Mouse (Mus musculus) urinary bladder, postnatal 36 days (tissue): Measurements from ENCODE around the gene Disp1.

Experiments used
- DNase-seq, 2 experiments: peaks; one replicate each; pipeline ENCODE4 v3.0.0; 2022; ENCODE audit warnings: low spot score in 2 of 2, mixed read lengths in 1 of 2

Gene Disp1

DNA sequence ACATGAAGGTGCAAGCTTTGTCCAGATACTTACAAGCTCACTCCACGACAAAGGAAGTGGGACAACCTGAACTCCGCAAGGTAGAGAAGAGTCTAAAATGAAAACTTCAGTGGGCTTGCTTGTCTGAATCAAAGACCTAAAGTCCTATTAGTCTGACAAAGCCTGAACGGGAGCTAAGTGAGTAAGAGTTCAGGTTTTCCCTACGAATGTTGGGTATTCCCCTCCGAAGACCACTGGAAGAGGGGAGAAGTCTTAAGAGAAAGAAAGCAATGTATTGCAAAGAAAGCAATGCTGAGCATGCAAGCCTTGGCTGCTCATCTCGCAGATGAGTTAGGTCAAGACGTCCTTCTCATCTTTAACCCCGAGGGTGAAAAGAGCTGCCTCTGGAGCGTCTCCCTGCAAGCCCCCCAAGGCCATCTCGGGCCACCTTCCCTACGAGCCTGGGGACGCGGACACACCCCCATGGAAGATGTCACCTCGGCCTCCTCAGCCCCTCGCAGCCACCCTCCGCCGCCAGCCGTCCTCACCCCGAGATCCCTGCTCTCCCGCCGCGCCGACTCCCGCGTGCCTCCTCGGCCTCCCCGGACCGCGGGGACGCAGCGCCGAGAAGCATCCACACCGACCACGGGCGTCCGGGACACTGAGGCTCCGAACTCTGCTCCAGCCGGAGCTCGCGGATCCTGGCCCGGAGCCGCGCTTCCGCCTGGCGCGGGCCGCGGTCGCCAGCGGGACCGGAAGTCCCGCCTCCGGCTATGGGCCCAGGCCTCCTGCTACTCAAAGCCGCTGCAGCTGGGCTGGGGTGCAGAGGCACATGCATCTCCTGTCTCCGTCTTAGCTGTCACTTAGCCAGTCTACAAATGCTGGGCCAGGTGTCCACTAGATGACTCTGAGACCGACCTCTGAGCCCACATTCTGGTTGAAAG, at the start of gene Disp1:
Gene Disp1 (minus strand): TSS at position 727 of the 923 bp plus-strand sequence.
- DNase-seq = peak; percentile 63 to 70

DNA sequence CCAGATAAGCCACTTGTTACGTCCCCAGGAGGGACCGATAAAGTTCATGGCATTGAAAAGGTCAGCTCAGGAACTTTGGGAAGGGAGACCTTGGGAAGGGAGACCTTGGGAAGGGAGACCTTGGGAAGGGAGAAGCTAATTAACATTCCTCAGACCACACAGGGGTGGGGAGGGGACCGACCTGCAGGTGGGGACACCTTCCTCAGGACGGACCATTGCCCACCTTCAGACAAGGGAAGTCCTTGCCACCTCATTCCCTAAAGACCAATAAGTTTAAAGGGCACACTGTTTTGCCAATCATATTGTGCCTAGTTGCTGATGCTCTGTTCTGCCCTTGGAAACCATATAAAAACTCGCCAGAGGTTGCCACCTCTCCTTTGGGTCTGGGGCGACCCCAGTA, 46.3 kb upstream of the Disp1 start:
- no peak for DNase-seq

DNA sequence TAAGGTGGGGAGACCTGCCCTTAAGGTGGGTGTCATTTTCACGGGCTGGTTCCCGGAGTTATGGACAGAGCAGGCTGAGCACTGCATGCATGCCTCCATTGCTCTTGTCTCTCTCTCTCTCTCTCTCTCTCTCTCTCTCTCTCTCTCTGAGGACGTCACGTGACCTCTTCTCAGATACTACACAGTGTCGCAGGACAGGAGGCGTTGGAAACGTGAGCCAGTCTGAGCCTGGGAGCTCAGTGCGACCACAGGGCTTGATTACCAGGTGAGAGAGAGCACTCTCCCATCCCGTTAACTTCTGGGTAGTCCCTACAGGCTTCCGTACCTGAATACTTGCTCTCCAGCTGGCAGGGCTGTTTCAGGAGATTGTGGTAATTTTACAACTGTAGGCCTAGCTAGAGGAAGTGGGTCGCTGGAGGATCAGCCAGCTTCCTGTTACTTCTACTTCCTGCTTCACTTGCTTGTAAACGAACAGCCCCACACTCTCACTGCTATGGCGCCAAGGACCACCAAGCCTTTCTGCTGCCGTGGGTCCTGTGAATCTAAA, 44.7 kb upstream of the Disp1 start:
- DNase-seq = no peak

DNA sequence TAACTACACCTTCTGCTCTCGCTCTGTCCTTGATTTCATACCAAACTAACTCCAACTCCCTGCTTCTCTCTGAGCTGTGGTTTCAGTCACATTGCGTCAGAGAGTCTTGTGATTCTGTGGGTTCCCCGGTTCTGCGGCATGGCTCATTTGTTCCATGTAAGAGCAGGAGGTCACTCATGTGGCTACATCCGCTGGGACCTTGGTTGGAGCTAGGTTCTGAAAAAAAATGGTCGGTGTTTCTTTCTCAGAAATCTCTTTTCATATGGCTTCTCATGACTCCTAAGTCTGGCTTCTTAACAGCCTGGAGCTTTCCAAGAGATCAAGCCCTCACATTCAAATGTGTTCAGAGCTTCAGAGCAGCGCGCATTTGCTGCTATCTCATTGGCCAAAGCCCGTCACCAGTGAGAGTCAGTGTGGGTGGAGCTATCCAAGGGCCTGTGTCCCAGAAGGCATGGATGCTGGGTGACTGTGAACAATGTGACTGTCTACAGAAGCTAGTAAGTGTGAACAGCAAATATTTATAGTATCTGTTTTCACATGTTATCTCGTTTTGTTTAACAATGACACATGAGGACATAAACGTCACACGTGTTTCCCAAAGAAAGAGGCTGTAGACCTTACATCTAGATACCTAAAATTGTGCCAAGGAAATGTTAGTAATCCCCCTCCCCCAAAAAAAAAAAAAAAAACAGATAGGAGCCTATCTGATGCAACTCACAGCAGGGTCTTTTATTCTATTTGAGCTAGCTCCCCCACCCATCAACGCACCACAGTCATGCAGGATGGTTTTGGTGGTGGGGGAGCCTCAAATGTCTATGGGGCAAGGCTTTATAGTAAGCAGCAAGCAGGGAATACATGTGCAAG, 43.1 kb upstream of the Disp1 start:
- DNase-seq = no peak

DNA sequence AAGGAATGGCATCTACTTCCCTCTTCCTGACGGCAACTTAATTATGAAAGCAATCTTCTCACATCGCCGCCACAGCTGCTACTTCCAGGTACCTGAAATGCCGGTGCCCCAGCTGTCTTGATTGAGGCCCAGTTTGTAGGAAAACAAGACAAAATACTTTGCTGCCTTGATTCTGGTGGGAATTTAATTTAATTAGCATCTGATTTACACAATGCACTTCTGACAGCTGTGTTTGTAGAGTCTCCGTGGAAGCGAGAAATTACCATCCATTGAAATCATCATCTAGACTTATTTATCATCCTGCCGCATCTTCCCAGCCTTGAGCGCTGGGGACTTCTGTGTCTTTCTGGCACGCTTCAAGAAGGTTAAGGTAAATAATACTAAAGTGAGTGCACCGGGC, 31.3 kb upstream of the Disp1 start:
- no peak for DNase-seq

GRCm38 (mm10) chr1:183251818-183252217, 30.5 kb upstream of the Disp1 start:
- no peak for DNase-seq

DNA sequence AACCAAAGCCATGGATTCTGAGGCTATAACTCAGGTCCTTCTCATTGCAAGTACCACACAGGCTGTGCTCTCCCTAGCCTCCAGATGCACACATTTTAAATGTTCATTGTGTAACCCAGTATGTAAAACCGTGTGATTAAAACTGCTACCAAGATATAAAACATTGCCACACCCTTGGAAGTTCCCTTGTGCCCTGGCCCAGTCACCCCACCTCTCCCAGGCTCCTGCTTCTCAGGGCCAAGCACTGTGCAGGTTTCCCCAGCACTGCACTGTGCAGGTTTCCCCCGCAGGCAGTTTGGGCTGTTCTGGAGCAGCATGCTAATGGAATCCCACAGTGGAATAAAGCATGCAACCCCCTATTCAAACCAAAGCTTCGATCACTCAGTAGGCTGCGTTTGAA, 29.3 kb upstream of the Disp1 start:
- no peak for DNase-seq

GRCm38 (mm10) chr1:183248144-183248543, 26.8 kb upstream of the Disp1 start:
- no peak for DNase-seq

DNA sequence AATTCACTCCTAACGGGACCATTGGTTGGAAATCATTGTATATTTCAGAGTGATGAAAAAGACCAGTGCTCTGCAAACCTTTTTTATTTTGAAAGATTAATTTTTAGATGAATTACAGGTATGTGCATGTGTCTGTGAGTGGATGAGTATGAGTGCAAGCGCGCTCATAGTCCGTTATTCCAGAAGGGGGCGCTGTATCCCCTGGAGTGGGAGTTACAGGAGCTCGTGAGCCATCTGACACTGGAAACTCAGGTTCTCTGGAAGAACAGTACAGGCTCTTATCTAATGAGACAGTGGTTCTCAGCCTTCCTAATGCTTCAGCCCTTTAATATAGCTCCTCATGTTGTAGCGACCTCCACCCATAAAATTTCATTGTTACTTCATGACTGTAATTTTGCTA, 22.0 kb upstream of the Disp1 start:
- no peak for DNase-seq

DNA sequence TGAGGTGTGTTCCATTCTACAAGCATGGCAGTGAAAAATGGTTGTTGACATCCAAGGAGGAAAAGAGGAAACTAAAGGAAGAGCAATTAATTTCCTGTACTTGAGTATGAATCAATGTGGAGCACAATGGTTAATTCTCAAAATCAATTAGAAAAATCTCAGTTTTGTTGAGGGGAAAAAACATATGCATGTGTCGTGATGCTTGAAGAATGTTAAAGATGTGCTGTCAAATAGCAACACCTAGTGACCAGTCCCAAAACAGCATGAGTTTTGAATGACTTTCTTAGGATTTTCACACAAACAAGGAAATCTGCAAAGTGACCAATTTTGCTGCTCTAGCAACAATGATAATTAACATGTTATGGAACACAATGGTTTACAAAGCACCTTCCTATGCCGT, 16.6 kb upstream of the Disp1 start:
- peak in 1 of 2 experiments; percentile 13 for DNase-seq

DNA sequence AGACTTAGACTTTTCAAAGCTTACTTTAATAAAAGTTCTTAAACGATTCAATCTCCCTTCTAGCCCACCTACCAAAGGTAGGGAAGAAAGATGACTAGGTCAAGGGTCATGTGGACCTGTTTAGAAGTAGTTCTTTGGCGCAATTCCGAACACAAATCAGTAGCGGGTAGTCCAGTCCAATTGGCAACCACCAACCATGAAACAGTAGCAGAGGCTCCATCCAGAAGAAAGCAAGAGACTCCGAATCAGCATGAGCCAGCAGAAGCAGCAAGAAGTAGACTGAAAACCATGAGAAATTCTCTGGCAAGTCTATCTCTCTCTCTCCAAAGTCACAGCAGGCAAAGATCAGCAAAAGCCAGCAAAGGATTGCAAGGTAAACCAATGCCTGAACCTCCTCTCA, 15.1 kb upstream of the Disp1 start:
- DNase-seq = no peak

- DNase-seq = no peak
These were observed 12.4 kb upstream of the Disp1 start for GRCm38 (mm10) chr1:183233679-183234174.

DNA sequence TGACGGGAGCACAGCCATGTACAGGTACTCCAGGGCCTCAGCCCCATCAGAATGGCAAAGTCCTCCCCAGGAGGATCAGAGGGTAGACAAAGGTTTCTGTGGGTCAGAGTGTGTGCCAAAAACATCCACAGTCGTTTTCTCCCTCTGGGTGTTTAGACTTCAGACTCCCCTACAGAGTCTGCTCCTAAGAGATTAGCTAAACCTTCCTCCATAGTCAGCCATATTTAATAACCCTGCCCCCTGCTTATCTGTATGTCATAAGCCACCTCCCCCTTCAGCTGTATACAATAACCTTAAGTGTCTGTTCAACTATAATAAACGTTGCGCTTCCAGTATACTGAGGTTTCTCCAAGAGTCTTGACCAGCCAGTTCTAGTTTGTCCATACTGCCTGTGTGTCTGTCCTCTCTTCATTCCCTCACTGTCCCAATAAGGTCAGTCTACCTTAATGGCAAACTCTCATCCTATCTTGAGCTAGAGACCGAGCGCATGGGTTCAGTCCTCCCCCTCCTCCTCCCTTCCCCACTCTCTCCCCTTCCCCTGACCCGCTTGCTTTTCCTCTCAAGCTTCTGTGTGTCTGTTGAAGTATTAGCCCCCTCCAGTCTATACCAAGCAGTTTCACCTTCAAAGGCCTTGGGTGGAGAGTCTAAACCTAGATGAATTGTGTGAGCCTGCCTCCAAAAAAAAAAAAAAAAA, 11.8 kb upstream of the Disp1 start:
- DNase-seq = no peak

GRCm38 (mm10) chr1:183227469-183227868, 6.1 kb upstream of the Disp1 start:
- DNase-seq = no peak

DNA sequence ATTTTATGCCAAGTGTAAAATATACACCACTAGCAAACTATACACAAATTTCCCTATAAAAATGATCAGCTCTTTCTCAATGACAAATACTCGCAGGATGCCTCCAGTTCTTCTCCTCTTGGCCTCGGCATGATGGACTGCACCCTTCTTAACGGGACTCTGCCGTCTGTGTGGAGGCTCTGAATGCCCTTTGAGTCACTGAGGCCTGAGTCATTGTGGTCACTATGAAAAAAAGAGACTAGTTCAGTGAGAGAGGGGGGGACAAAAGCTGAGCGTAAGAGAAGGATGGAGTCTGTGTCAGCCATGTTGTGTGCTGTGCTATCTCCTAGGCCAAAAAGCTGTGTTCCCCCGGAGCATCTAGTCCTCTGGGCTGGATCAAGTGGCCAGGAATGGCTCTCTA, 2.3 kb downstream of the Disp1 start:
- DNase-seq = no peak

GRCm38 (mm10) chr1:183216691-183217090, 4.6 kb downstream of the Disp1 start:
- DNase-seq = no peak

DNA sequence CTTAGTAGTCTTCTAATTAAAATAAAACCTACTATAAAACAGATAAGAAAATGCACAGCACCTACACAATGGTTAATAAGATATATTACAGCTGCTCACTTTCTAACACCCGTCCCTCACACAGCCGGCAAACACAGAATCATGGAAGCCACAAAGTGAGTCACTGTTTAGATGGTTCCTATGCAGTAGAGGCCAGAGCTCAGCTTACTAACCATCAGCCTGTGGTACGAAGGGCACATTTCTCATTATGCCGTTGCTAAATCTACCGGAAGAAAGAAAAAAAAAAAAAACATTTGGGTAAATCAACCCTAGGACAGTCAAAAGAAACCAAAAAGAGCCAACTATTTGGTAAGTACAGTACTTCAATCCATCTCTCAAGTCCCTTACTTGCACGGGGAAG, 5.6 kb downstream of the Disp1 start:
- no peak for DNase-seq

DNA sequence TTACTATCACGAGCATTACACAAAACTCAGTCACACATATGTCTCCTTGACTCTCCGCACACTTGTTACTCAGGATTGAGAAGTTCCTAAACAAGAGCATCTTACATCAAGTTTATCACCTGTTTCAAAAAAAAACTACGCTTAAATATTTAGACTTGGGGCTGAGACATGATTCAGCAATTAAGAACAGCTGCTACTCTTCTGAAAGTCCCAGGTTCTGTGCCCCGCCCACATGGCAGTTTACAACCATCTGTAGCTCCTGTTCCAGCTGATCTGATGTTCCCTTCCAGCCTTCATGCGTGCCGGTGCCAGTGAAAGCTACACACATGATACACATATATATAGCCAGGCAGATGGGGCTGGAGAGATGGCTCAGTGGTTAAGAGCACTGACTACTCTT, 7.5 kb downstream of the Disp1 start:
- DNase-seq = no peak

GRCm38 (mm10) chr1:183212757-183213211, 8.5 kb downstream of the Disp1 start:
- DNase-seq = no peak

DNA sequence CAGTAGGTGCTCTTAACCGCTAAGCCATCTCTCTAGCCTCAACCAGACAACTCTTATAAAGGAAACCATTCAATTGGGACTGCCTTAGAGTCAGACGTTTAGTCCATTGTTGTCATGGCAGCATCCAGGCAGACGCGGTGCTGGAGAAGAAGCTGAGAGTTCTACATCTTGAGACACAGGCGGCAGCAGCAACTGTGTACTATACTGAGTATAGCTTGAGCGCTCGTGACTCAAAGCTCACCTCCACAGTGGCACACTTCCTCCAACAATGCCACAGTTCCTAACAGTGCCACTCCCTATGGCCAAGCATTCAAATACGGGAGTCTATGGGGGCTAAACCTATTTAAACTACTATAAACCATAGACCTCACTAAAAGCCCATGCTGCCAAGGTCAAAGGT, 11.2 kb downstream of the Disp1 start:
- DNase-seq = no peak

- no peak for DNase-seq
These were observed 13.7 kb downstream of the Disp1 start for GRCm38 (mm10) chr1:183207623-183208022.

GRCm38 (mm10) chr1:183207141-183207540, 14.2 kb downstream of the Disp1 start:
- DNase-seq = no peak
